Mouse (Mus musculus): ENCODE results near the gene Dus2. TPM values are rescaled to one million over a fixed set of nuclear protein-coding genes. Genes with fewer than 3 reads are reported as not detected.
"Not testable (repeated sequence)": the region's sequence is repeated elsewhere in the genome, so short reads cannot be mapped to it uniquely, and the experiment has no call there.

Dus2 gene
- total and polyA plus RNA-seq, 2 experiments from 2014 or later, result 14.3 to 21.7 TPM

GRCm38 (mm10) chr8:105966692-105967311 is 24.3 kb upstream of the Dus2 start:
- Histone ChIP-seq H3K9me3 (ENCODE audit: low read length) (no peaks in the 10 kb centered on the region), H3K36me3 (ENCODE audit: insufficient read depth) (no peaks in the 10 kb centered on the region), H3K4me2 (ENCODE audit: low read depth) (peak overlapping the region; percentile 66; the same call in 1 of the 2 replicates), H3K4me1 (ENCODE audit: insufficient read depth) (no peaks in the 10 kb centered on the region; the same call in 1 of the 2 replicates), H3K27me3 (ENCODE audit: insufficient read depth, low read length) (peaks cover 15% of the 10 kb centered on the region), H3K9ac (no peak overlapping the region), H3K27ac (ENCODE audit: low read depth, low read length) (no peak overlapping the region), H3K4me3 (ENCODE audit: low read depth, low read length) (no peak overlapping the region)
- WGBS, result 9% methylated on average over 19 of the region's 19 CpGs
- DNase-seq (no peak), ATAC-seq (no peak)
- TF ChIP-seq CTCF (IDR thresholded peaks at IDR 0.05; ENCODE audit: low read depth), result no peak

- no peak for ATAC-seq
- no peak overlapping the region for H3K4me3 ChIP-seq (ENCODE audit: low read depth, low read length)
- 68% methylated on average over 1 of the region's 1 CpGs for WGBS
Observed at GRCm38 (mm10) chr8:105969367-105969766, 21.8 kb upstream of the Dus2 start.

DNA sequence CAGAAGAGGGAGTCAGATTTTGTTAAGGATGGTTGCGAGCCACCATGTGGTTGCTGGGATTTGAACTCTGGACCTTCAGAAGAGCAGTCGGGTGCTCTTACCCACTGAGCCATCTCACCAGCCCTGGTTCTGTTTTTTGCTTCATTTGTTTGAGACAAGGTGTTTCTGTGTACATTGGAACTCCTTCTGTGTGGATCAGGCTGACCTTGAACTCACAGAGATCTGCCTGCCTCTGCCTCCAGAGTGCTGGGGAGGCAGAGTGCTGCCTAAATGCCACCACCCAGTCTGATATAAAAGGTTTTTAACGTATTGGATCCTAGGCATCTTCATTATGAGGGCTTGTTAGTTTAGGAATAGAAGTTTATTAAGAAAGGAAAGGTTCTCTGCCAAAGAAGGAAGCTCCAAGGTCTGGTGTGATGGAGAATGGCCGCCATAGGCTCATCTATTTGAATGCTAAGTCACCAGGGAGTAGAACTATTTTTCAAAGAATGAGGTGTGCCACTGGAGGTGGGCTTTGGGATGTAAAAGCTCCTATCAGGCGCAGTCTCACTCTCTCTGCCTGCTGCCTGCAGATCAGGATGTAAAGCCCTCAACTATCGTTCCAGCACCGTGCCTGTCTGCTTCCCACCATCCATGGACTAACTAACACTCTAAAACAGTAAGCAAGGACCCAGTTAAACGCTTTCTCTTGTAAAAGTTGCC is 20.0 kb upstream of the Dus2 start:
- ATAC-seq (no peak), DNase-seq (no peak)
- Histone ChIP-seq H3K4me1 (ENCODE audit: insufficient read depth) (no peaks in the 10 kb centered on the region; the same call in 1 of the 2 replicates), H3K27me3 (ENCODE audit: insufficient read depth, low read length) (peaks cover 15% of the 10 kb centered on the region), H3K36me3 (ENCODE audit: insufficient read depth) (no peaks in the 10 kb centered on the region), H3K9ac (no peak overlapping the region), H3K4me2 (ENCODE audit: low read depth) (no peak overlapping the region), H3K4me3 (ENCODE audit: low read depth, low read length) (no peak overlapping the region), H3K27ac (ENCODE audit: low read depth, low read length) (no peak overlapping the region), H3K9me3 (ENCODE audit: low read length) (no peaks in the 10 kb centered on the region)
- no peak for TF ChIP-seq CTCF (IDR thresholded peaks at IDR 0.05; ENCODE audit: low read depth)
- 74% methylated on average over 8 of the region's 8 CpGs for WGBS

More at GRCm38 (mm10) chr8:105969367-105969766, 21.8 kb upstream of the Dus2 start:
- Histone ChIP-seq H3K27ac (ENCODE audit: low read depth, low read length) (no peak overlapping the region), H3K9ac (no peak overlapping the region), H3K9me3 (ENCODE audit: low read length) (no peaks in the 10 kb centered on the region), H3K4me2 (ENCODE audit: low read depth) (no peak overlapping the region), H3K36me3 (ENCODE audit: insufficient read depth) (no peaks in the 10 kb centered on the region), H3K27me3 (ENCODE audit: insufficient read depth, low read length) (peaks cover 15% of the 10 kb centered on the region), H3K4me1 (ENCODE audit: insufficient read depth) (no peaks in the 10 kb centered on the region; the same call in 1 of the 2 replicates)
- no peak for TF ChIP-seq CTCF (IDR thresholded peaks at IDR 0.05; ENCODE audit: low read depth)
- no peak for DNase-seq

- Histone ChIP-seq H3K27me3 (ENCODE audit: insufficient read depth, low read length) (no peaks in the 10 kb centered on the region), H3K9me3 (ENCODE audit: low read length) (no peaks in the 10 kb centered on the region), H3K4me1 (ENCODE audit: insufficient read depth) (no peaks in the 10 kb centered on the region), H3K27ac (ENCODE audit: low read depth, low read length) (no peak overlapping the region), H3K4me3 (ENCODE audit: low read depth, low read length) (no peak overlapping the region), H3K9ac (no peak overlapping the region), H3K4me2 (ENCODE audit: low read depth) (no peak overlapping the region), H3K36me3 (ENCODE audit: insufficient read depth) (no peaks in the 10 kb centered on the region)
- WGBS, result 64% methylated on average over 7 of the region's 7 CpGs
- ATAC-seq (no peak), DNase-seq (no peak)
- TF ChIP-seq CTCF (IDR thresholded peaks at IDR 0.05; ENCODE audit: low read depth), result no peak
Observed at GRCm38 (mm10) chr8:105975363-105975762, 15.8 kb upstream of the Dus2 start.

GRCm38 (mm10) chr8:105979325-105979724 is 11.8 kb upstream of the Dus2 start, which contains the start of gene Dpep3:
TSS of gene Dpep3 (minus strand) at chr8:105979429.
- DNase-seq (no peak), ATAC-seq (no peak)
- Histone ChIP-seq H3K4me2 (ENCODE audit: low read depth) (no peak within 1 kb of the TSS), H3K4me1 (ENCODE audit: insufficient read depth) (no peaks in the 10 kb centered on the region), H3K36me3 (ENCODE audit: insufficient read depth) (no peaks in the 10 kb centered on the region), H3K9ac (no peak within 1 kb of the TSS), H3K27ac (ENCODE audit: low read depth, low read length) (no peak within 1 kb of the TSS), H3K9me3 (ENCODE audit: low read length) (no peaks in the 10 kb centered on the region), H3K4me3 (ENCODE audit: low read depth, low read length) (no peak within 1 kb of the TSS), H3K27me3 (ENCODE audit: insufficient read depth, low read length) (no peaks in the 10 kb centered on the region)
- WGBS, result 91% methylated on average over 15 of the region's 15 CpGs
- no peak for TF ChIP-seq CTCF (IDR thresholded peaks at IDR 0.05; ENCODE audit: low read depth)

- ATAC-seq, result no peak
- WGBS, result 91% methylated on average over 1 of the region's 1 CpGs
- H3K9me3 ChIP-seq (ENCODE audit: low read length), result no peaks in the 10 kb centered on the region
Observed at GRCm38 (mm10) chr8:105981146-105981545, 10.0 kb upstream of the Dus2 start.

DNA sequence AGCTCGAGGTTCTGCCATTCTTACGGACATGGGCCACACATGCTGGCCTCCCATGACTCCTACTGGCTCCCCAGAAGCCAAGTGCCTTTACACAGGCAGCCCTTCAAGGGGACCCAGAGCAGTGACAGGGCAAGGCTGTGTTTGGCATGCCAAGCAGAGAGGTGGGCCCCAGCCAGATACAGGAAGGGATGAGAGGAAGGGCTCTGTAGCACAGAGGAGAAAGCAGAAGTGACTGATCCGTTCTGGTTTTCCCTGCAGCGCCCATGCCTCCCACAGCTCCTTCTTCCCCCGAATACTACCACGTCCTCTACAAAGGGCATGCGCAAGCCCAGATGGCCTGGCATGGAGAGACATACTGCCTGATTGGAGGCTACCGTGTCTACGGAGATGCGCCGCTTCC is 7.7 kb upstream of the Dus2 start:
- not testable (repeated sequence) for H3K4me2 ChIP-seq (ENCODE audit: low read depth); H3K36me3 ChIP-seq (ENCODE audit: insufficient read depth); H3K4me1 ChIP-seq (ENCODE audit: insufficient read depth); H3K27ac ChIP-seq (ENCODE audit: low read depth, low read length); H3K9me3 ChIP-seq (ENCODE audit: low read length); DNase-seq; H3K27me3 ChIP-seq (ENCODE audit: insufficient read depth, low read length); H3K4me3 ChIP-seq (ENCODE audit: low read depth, low read length); ATAC-seq; H3K9ac ChIP-seq
- WGBS, result 84% methylated on average over 11 of the region's 11 CpGs

More at GRCm38 (mm10) chr8:105981146-105981545, 10.0 kb upstream of the Dus2 start:
- H3K27ac ChIP-seq (ENCODE audit: low read depth, low read length), result no peak overlapping the region
- H3K9ac ChIP-seq, result no peak overlapping the region
- no peak for TF ChIP-seq CTCF (IDR thresholded peaks at IDR 0.05; ENCODE audit: low read depth)
- H3K4me1 ChIP-seq (ENCODE audit: insufficient read depth), result no peaks in the 10 kb centered on the region
- H3K4me3 ChIP-seq (ENCODE audit: low read depth, low read length), result no peak overlapping the region
- no peaks in the 10 kb centered on the region for H3K27me3 ChIP-seq (ENCODE audit: insufficient read depth, low read length)
- no peak for DNase-seq
- H3K4me2 ChIP-seq (ENCODE audit: low read depth), result no peak overlapping the region
- H3K36me3 ChIP-seq (ENCODE audit: insufficient read depth), result no peaks in the 10 kb centered on the region

Measured in forebrain, postnatal 0 days (tissue).